19 mouse cellular contexts compared by ENCODE assay signal in genomic region chr4:43536031-43536430, GRCm38 (mm10). TPM values are rescaled to one million over a fixed set of nuclear protein-coding genes. Genes with fewer than 3 reads are reported as not detected.
A peak's percentile ranks its signal among the peaks of the same experiment; 100 is the strongest.
DNase-seq lines count a peak whose midpoint lies in the region; TF ChIP-seq lines count a peak whose summit lies in the region.
"Had no signal": no experiment of that assay in that cellular context is flagged by ENCODE, and none has a peak within 500 bp of the region (broad histone marks: within the 10 kb centered on the region; RNA-seq: fewer than 3 reads in every experiment).

No protein-coding gene starts in this region.

- intact Hi-C loops in gastrocnemius, adult 2 months (cut with DNase I), result no loop called here
- intact Hi-C loops in gastrocnemius, postnatal 36 days (cut with DNase I), result no loop called here

- no peak for TF ChIP-seq CTCF in gastrocnemius, adult 2 months (IDR thresholded peaks at IDR 0.05)

- no peak overlapping the region for H3K4me3 ChIP-seq in gastrocnemius, adult 2 months

- peak; percentile 19 for DNase-seq in adrenal gland, postnatal 25 days
- DNase-seq in adrenal gland, adult 2 months, result no peak
- DNase-seq in gastrocnemius, adult 2 months, result peak; percentile 44
- DNase-seq in gastrocnemius, postnatal 36 days, result no peak
- DNase-seq in testis, postnatal 10 days (ENCODE audit: low spot score), result peak; percentile 72
- DNase-seq in testis, postnatal 14 days (ENCODE audit: low spot score), result no peak
- DNase-seq: adrenal gland, adult 8-10 months; adrenal gland, postnatal 10 days; B cell, adult 2 months; cerebellum, adult 11 months; cerebellum, adult 11-12 months; cerebellum, adult 18-20 months; cerebellum, adult 2 months; cerebellum, adult 8-10 months had no signal

- no peak overlapping the region for H3K27ac ChIP-seq in gastrocnemius, adult 2 months

RNA-seq across cellular contexts. Expression of gene Tpm2, which starts 12.5 kb away (rescaled TPM):
- 98.8 and 110 TPM in 2 replicates for total RNA-seq in adrenal gland, postnatal 25 days (2021)
- 100 to 1,000 TPM in 1 of 2 experiments, 10 to 100 TPM in 1; 43.3 to 120 TPM for total RNA-seq in adrenal gland, adult 2 months (2021)
- polyA plus RNA-seq in adrenal gland, adult 2 months (2012; rRNA removed), result 21.1 and 34.6 TPM in 2 replicates
- total RNA-seq in gastrocnemius, adult 2 months (2021), result over 10,000 TPM in 1 of 2 experiments, 1,000 to 10,000 TPM in 1; 4,293 to 10,756 TPM
- 1,000 to 10,000 TPM; 6,166 to 7,572 TPM for total RNA-seq in gastrocnemius, postnatal 36 days (2021)
- polyA plus RNA-seq: activated CD4-positive, CD25-positive, alpha-beta regulatory T cell, adult 4 months; CD4-positive, CD25-positive, alpha-beta regulatory T cell, adult 4 months; G1E had no signal

RNA-seq across cellular contexts. Expression of gene Creb3, which starts 26.1 kb away (rescaled TPM):
- 111 and 172 TPM in 2 replicates for total RNA-seq in adrenal gland, postnatal 25 days (2021)
- 100 to 1,000 TPM; 123 to 178 TPM for total RNA-seq in adrenal gland, adult 2 months (2021)
- 178 and 207 TPM in 2 replicates for polyA plus RNA-seq in adrenal gland, adult 2 months (2012; rRNA removed)
- total RNA-seq in gastrocnemius, adult 2 months (2021), result 10 to 100 TPM; 40.3 to 47.4 TPM
- 10 to 100 TPM; 31.5 to 38.3 TPM for total RNA-seq in gastrocnemius, postnatal 36 days (2021)

RNA-seq across cellular contexts. Expression of gene Tln1, which starts 26.5 kb away (rescaled TPM):
- total RNA-seq in adrenal gland, postnatal 25 days (2021), result 229 and 303 TPM in 2 replicates
- 100 to 1,000 TPM; 167 to 207 TPM for total RNA-seq in adrenal gland, adult 2 months (2021)
- 132 and 174 TPM in 2 replicates for polyA plus RNA-seq in adrenal gland, adult 2 months (2012; rRNA removed)
- 10 to 100 TPM; 52.3 to 62.4 TPM for total RNA-seq in gastrocnemius, adult 2 months (2021)
- total RNA-seq in gastrocnemius, postnatal 36 days (2021), result 10 to 100 TPM; 53.6 to 55.2 TPM

RNA-seq across cellular contexts. Expression of gene Car9, which starts 29.3 kb away (rescaled TPM):
- 0.61 TPM in 1 of 2 replicates, not detected in the other for total RNA-seq in adrenal gland, postnatal 25 days (2021)
- total RNA-seq in adrenal gland, adult 2 months (2021), result under 1 TPM; 0.17 to 0.28 TPM
- polyA plus RNA-seq in adrenal gland, adult 2 months (2012; rRNA removed), result 0.57 and 1.4 TPM in 2 replicates
- total RNA-seq in gastrocnemius, adult 2 months (2021), result 1 to 10 TPM; 3.7 to 4.8 TPM
- total RNA-seq in gastrocnemius, postnatal 36 days (2021), result 1 to 10 TPM; 3.4 to 4.4 TPM
- total RNA-seq: CH12.LX had no signal
- polyA plus RNA-seq: G1E, Patski had no signal

RNA-seq across cellular contexts. Expression of gene Arhgef39, which starts 36.5 kb away (rescaled TPM):
- total RNA-seq in adrenal gland, postnatal 25 days (2021), result 4.6 and 7.4 TPM in 2 replicates
- total RNA-seq in adrenal gland, adult 2 months (2021), result 1 to 10 TPM; 1.0 to 2.1 TPM
- polyA plus RNA-seq in adrenal gland, adult 2 months (2012; rRNA removed), result 4.8 and 6.6 TPM in 2 replicates
- not detected for total RNA-seq in gastrocnemius, adult 2 months (2021)
- under 1 TPM in 1 of 2 experiments, not detected in 1; 0.32 TPM for total RNA-seq in gastrocnemius, postnatal 36 days (2021)

Comparison
In these comparisons a context has a peak if more than half of its experiments do, and no peak if none do; other contexts are left out.
1. DNase-seq: peak in adrenal gland, postnatal 25 days (single experiment), gastrocnemius, adult 2 months (single experiment) and testis, postnatal 10 days (single experiment); none in adrenal gland, adult 2 months (single experiment), gastrocnemius, postnatal 36 days (0 of 2) and testis, postnatal 14 days (single experiment).
2. RNA of gene Tpm2, which starts 12.5 kb away (total RNA-seq): 4,293 to 10,756 TPM in gastrocnemius, adult 2 months and 6,166 to 7,572 TPM in gastrocnemius, postnatal 36 days; 43.3 to 120 TPM in adrenal gland, adult 2 months and 98.8 to 110 TPM in adrenal gland, postnatal 25 days; every median in the first group is over 10 times any median in the second.